Mouse (Mus musculus) brain, embryonic 18.5 days (tissue): ENCODE measurements around the gene Vipr1.
A peak's percentile ranks its signal among the peaks of the same experiment; 100 is the strongest.
"Not testable (repeated sequence)": the region's sequence is repeated elsewhere in the genome, so short reads cannot be mapped to it uniquely, and the experiment has no call there.

Experiments used
- DNase-seq: peaks from one replicate; pipeline ENCODE4 v3.0.0-alpha.2; 2012; ENCODE audit warnings: low read depth, low spot score

Vipr1 gene

GRCm38 (mm10) chr9:121642401-121643181 is at the start of gene Vipr1:
Gene Vipr1, plus strand, starts transcription at chr9:121642716.
- DNase-seq: no peak

- DNase-seq: no peak
Measured at GRCm38 (mm10) chr9:121592948-121593550, 49.5 kb upstream of the Vipr1 start.

- not testable (repeated sequence) for DNase-seq
Measured at GRCm38 (mm10) chr9:121593768-121594167, 48.7 kb upstream of the Vipr1 start.

GRCm38 (mm10) chr9:121594771-121595170 is 47.7 kb upstream of the Vipr1 start:
- DNase-seq: no peak

- DNase-seq: no peak
Measured at GRCm38 (mm10) chr9:121598106-121598505, 44.4 kb upstream of the Vipr1 start.

DNA sequence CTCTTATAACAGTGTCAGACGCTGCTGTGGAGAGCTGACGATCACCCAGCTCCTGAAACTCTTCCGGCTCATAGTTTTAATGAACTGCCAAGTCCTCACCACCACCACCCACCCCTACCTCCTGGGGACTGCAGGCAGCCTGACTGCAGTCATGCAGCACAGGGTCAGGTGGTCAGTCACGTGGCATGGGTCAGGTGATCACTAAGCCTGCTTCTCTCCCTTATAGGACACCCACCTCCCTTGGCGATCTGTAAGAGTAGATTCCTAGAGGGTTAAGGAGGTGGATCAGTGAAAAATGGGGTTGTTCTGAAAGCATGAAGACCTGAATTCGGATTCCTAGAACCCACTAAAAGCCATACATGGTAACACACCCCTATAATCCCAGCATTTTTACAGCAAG is 43.0 kb upstream of the Vipr1 start:
- no peak for DNase-seq

DNA sequence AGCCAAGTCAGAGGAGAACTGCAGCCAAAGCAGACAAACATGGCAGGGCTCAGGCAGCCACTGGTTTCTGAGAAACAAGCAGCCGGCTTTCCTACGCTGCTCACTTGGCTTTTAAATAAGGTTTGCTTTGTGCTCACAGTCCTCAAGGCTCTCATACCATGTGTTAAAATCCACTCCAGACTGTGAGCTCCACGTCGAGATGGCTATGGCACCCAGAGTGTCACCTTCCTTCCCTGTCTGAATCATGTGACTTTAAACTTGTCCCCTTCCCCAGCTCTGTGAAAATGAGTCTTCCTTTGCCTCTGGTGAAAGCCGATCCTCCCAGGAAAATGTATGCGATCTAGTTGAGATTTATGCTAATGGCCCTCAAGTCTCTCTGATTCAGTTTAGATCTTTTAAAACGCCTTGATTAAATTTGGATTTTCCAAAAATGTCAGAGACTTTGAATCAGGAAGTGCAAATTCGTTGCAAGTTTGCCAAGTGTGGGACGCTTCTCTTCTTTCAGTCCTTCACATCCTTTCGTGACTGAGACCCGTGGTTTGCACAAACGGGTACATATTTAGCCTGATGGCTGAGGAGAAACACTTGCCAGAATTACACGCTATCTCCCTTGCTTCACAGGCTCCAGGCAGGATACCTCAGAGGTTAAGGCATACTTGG is 42.2 kb upstream of the Vipr1 start:
- peak; percentile 18 for DNase-seq

DNA sequence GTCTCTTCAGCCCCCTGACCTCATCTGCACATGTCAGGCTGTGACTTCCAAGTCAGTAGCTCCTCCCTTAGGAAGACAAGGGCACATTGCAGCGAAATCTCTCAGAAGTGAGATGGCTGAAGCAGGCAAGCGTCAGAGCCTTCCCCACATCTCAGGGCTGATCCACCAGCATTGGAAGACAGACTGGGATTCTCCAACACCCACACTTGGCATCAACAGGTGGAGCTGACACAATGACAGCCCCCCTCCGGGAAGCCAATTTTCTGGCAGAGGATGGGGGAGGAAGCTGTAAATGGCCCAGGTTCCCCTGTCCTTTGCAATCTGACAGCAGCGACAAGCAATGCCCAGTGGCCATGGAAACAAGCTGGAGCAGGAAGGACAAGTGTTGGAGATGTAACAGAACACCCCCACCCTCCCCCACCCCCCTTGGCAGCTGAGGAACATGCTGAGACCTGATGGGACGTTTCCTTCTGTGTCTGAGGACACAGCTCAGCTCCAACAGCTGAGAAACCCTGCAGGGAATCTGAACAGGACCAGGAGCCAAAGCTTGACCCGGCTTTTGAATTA is 41.6 kb upstream of the Vipr1 start:
- peak; percentile 3 for DNase-seq

GRCm38 (mm10) chr9:121602381-121602780 is 40.1 kb upstream of the Vipr1 start:
- no peak for DNase-seq

- peak; percentile 54 for DNase-seq
Measured at GRCm38 (mm10) chr9:121605414-121606278, 36.9 kb upstream of the Vipr1 start.

DNA sequence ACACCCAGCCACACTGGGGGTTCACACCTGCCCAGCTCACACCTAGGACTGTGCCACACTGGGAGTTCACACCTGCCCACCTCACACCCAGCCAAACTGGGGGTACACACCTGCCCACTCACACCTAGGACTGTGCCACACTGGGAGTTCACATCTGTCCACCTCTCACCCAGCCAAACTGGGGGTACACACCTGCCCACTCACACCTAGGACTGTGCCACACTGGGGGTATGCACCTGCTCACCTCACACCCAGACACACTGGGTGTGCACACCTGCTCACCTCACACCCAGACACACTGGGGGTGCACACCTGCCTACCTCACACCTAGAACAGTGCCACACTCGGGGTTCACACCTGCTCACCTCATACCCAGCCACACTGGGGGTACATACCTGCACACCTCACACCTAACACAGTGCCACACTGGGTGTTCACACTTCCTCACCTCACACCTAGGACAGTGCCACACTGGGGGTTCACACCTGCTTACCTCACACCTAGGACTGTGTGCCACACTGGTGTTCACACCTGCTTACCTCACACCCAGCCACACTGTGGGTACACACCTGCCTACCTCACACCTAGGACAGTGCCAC is 35.9 kb upstream of the Vipr1 start:
- no peak for DNase-seq

- no peak for DNase-seq
Measured at GRCm38 (mm10) chr9:121609381-121609780, 33.1 kb upstream of the Vipr1 start.

DNA sequence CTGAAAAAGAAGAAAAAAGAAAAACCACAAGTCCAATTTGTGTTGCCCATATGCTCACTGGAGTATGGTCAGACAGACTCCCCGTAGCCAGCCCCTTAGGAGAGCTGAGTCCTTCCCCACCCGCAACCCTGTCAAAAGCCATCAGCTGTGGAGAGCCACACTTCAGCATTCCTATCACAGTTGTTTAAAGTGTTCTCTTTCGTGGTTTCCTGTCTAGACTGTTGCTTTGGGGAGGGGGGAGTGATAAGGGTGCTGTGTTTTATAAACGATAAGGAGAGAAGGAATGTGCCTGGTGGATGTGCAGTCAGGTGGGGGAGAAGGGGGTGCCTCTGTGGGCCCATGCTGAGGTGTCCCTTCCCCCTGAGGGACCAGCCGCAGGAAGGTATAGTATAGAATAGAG is 29.3 kb upstream of the Vipr1 start:
- no peak for DNase-seq

DNA sequence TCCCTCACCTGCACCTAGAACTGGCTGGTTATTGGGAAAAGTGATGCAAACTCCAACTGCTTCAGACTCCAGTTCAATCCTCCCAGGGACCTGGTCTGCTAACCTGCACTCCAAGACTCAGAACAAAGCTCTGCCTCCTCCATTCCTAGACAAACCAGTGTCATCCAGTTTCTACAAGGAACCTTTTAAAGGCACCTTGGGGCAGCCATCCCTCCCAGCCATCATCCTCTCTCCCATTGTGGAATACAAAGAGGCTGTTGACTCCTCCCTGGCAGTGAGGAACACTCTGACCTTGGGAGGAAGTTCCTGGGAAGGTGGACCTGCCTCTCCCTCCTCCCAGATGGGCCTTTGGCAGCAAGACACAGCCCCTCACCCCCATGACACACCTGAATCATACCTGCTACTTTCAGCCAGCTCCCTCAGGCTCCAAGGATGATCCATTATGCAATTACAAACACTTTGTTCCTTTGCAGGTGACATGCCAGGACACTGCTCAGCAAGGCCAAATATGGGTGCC is 28.2 kb upstream of the Vipr1 start:
- no peak for DNase-seq

DNA sequence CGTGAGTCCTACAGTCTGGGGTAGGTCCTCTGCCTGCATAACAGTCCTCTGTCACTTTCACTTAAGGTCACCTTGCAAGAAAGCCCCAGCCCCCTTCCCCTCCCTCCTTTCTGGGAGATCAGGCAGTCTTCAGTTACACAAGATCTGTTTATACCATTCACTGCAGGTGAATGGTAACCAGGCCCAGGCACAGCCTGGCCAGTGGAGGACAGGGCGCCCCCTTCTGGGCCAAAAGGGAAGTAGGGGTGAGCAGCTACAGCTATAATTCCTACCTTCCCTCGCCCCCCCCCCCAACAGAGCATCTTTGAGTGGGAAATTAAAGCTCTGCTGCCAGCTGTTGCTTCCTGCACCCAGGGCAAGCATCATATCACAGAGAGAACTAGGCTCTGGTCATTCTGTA is 26.0 kb upstream of the Vipr1 start:
- no peak for DNase-seq

GRCm38 (mm10) chr9:121619441-121619840 is 23.1 kb upstream of the Vipr1 start:
- DNase-seq: no peak

GRCm38 (mm10) chr9:121623235-121623634 is 19.3 kb upstream of the Vipr1 start:
- no peak for DNase-seq

GRCm38 (mm10) chr9:121624920-121625319 is 17.6 kb upstream of the Vipr1 start:
- DNase-seq: no peak

DNA sequence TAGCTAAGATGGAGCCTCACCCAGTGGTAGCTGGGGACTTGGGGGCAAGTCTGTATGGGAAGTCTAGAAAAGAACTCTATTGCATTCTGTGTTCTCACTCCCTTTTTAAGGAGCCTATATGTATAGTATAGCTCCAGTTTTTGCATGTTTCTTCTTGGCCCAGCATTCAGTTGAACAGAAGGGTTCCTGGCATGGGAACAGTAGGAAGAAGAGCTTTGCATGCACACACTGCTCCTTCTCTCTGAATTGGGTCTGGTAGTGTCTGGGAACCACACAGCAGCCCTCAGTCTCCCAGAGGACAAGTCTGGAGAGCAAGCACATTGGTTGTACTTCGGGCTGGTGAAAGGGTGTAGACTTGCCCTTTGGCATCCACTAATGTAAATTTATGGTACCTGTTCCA is 11.9 kb upstream of the Vipr1 start:
- DNase-seq: peak; percentile 14

DNA sequence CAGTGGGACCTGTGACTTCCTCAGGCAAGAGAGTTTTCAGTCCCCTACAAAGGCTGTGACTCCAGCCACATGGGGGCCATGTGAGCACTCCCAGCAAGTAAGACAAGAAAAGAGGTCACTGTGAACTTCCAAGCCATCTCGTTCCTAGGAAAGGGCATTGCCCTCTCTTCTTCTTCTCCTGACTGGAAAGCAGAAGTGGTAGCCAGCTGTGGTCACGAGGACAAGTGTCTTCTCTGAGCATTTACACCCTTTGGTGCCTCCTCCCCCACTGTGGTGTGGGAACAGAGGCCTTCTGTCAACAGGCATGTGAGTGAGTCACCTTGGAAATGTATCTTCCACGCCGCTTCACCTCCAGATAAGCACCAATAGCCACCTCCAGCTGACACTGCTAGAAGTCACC is 10.6 kb upstream of the Vipr1 start:
- DNase-seq: no peak

GRCm38 (mm10) chr9:121632891-121633290 is 9.6 kb upstream of the Vipr1 start:
- no peak for DNase-seq
